Mouse (Mus musculus) heart, postnatal 4 days (tissue): ENCODE results near the gene Pcbp4. TPM values are rescaled to one million over a fixed set of nuclear protein-coding genes. Genes with fewer than 3 reads are reported as not detected.
"Not testable (repeated sequence)": the region's sequence is repeated elsewhere in the genome, so short reads cannot be mapped to it uniquely, and the experiment has no call there.

Experiments used
- DNase-seq: peaks from one replicate; pipeline ENCODE4 v3.0.0; 2021
- total RNA-seq, 2 experiments: library from RNA; stranded (reverse); gene quantifications; 2 replicates each; pipeline ENCODE4 v1.2.3; 2021

The Pcbp4 gene
- total RNA-seq, 2 experiments from 2014 or later = 96.8 to 101 TPM

DNA sequence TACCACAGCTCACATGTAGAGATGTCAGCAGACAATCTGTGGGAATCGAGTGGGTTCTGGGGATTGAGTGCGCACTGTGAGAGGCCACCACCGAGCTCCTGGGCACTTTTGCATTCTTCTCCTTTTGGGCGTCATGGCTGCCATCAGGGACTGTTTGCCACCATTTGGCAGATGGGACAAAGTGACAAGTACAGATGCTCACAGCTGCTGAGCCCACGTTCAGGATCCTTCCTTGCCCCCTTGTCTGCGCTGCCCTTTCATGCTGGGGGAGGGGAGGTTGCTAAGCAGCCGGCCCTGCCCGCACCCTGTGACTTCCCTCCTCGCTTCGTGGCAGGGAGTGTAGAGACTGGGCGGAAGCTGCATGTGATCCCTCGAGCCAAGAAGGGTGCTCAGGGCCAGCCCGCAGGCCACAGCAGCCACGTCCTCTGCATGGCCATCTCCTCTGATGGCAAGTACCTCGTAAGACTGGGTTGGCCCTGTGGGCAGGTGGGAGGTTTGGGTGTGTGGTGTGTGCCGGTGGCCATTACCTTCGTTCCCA is 29.6 kb downstream of the Pcbp4 start:
- no peak for DNase-seq

DNA sequence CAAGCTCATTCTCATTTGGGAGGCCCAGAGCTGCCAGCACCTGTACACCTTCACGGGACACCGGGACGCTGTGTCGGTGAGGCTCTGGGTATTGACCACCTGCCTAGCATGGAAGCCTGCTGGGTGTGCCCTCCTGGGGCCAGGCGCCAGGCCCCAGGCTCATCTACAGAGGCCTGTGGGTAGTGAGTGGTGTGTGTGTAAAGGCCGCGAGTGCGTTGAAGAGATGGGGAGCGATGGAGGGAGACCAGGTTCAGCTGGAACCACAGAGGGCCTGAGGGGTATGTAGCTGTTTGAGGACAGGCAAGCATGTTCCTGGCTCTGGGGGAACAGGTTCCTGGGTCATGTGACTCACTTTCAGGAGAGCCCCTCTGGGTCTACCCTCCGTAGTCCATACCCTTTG is 30.0 kb downstream of the Pcbp4 start:
- no peak for DNase-seq

DNA sequence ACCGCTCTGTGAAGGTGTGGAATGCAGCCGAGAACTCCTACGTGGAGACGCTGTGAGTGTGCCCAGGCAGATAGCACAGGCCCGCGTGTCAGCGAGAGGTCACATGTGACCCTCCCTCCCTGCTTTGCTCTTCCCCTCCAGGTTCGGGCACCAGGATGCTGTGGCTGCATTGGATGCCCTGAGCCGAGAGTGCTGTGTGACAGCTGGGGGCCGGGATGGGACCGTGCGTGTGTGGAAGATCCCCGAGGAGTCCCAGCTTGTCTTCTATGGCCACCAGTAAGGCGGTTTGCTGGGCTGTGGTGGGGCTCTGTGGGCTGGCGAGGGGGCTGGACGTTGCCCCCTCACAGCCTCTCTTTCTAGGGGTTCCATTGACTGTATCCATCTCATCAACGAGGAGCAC is 30.5 kb downstream of the Pcbp4 start:
- no peak for DNase-seq

DNA sequence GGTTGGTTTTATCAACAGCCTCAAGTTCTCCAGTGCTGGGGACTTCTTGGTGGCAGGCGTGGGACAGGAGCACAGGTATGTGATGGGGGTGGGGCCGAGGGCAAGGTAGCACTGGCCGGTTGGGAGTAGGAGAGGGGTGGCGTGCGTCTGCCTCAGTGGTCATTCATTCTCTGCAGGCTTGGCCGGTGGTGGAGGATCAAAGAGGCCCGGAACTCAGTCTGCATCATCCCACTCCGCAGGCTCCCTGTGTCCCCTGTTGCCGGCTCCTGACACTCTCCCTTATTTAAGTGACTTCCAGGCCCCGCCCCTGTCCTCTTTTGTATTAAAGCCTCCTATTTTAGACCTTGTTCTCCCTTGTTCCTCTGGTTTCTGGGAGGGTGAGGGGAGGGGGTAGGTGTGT is 32.0 kb downstream of the Pcbp4 start:
- DNase-seq = no peak

DNA sequence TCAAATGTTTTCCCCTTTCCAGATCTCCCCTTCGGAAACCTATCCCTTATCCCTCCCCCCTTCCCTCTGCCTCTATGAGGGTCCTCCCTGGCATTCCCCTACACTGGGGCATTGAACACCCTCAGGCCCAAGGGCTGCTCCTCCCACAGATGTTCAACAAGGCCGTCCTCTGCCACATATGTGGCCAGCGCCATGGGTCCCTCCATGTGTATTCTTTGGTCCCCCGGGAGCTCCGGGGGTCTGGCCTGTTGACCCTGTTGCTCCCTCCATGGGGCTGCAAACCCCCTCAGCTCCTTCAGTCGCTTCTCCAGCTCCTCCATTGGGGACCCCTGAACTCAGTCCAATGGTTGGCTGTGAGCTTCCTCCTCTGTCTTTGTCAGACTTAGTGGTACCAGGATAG is 34.5 kb downstream of the Pcbp4 start:
- not testable (repeated sequence) for DNase-seq

DNA sequence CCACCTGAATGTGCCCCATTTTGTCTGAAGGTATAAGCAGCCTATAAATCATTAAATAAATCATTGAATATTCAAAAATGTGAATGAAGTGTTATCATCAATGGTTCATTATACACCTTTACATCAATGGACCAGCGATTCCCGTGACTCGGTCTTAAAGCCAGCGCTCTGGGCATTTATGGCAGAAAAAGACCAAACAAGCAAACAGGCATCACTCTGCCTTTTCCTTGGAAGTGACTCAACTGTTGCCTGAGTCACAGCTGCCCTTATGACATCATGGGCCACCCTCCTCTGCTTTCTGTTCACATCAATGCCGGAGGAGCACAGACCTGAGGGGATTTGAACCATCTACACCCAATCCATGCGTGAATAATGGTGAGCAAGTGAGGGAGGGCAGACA is 46.6 kb downstream of the Pcbp4 start, which contains the start of gene Iqcf1:
Gene Iqcf1 (plus strand): TSS at position 301 of the 400 bp plus-strand sequence.
- DNase-seq = no peak

DNA sequence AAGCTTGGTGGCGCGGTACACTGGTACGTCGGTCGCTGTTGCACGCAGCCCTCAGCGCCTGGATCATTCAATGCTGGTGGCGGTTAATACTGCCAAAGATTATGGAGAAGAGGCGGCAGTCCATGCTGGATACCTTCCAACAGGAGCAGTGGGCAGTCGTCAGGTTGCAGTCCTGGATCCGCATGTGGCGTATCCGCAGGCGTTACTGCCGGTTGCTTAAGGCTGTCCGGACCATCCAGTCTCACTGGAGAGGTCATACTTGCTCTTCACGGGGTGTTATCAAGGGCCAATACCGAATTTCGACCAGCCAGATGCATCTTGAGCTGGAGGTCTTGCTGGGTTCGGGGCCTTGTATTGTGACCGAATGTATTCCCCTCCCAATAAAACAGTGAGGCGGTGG is 48.8 kb downstream of the Pcbp4 start:
- no peak for DNase-seq

DNA sequence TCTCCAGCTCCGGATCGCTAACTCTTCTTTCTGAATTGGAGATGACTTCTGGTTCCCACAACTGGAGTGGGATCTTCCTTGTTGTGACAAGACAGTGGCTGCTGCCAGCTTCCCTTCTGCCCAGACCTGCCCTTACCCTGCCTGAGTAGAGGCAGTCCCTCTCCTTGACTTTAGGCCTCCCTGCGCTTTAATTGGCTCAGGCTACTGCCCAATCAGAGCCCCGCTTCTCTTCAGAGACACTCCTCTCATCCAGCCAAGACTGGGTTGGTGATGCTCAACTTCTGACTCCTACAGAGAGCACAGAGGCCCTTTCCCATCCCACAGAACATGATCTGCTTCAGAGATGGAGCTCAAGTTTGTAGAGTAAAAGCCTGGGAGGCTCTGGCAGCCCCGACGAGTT is 51.2 kb downstream of the Pcbp4 start:
- no peak for DNase-seq

DNA sequence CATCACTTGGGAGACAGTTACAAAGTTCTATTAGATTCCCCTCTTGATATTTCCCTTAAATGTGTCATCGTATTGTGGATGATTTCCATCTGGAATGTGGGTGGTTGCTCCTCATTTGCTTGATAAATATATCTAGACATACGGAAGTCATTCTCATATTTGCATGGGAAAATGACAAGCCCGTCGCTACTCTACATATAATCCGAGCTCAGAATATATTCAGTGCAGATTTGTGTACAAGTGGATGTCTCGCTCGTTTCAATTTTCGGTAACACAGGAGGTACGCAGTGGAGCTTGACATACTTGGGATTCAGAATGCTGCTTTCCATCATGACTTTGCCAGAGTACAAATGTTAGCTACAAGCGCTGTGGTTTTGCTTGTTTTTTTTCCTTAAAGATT is 56.3 kb downstream of the Pcbp4 start:
- DNase-seq = no peak

DNA sequence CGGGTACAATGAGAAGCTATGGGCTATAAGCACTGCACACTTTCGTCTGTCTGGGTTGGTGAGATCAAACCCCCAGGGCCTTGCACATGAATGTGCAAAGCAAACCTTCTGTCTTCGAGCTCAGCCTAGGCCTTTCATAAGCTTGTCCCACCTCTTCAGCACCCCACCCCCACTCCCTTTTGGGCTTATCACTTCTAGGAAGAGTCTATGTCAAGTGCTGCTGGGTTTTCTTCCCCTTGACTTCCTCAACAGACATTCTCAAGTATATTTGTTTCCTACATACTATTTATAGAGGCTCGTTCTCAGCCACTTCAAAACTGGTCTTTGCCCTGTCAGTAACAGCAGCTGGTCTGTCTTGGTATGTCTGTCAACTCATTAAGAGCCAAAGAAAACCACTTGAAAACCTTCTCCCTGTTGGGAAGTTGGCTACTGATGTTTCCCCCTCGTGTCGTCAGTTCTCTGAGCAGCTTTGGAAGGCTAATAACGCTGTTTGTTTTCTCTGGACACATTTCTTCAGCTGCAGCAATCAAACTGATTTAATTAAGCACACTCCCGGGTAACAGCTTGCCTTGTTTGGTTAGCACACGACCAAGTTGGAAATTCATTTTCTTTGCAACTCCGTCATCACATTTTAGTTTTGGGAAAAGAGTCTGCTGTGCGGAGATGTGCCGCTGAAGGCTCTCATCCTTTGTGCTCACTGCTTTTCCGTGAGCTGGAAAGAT is 59.8 kb downstream of the Pcbp4 start:
- no peak for DNase-seq

DNA sequence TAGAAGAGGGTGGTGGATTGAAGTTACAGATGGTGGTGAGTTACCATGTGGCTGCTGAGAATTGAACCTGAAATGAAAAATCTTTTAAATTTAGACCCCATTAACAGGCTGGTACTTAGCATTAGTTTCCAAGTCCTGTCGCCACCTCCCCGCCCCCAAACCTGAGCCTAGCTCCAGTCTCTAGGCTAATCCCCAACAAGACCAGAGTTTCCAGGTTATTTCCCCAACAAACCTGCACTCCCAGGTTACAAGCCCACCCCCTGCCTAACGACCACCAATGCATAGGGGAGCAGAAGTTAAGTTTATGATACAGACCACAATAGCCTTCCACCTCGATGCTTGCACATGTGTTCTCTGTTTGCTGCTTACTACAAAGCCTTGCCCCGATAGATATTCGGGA is 60.5 kb downstream of the Pcbp4 start:
- no peak for DNase-seq

Other genes starting within 250 kb of the Pcbp4 start
- gene Tlr9, start 230.7 kb upstream of the Pcbp4 start, total RNA-seq = under 1 TPM; 0.43 TPM
- 100 to 1,000 TPM; 404 to 423 TPM for gene Alas1, start 204.6 kb upstream of the Pcbp4 start, total RNA-seq
- 10 to 100 TPM; 17.0 to 19.3 TPM for gene Poc1a, start 172.2 kb upstream of the Pcbp4 start, total RNA-seq
- 10 to 100 TPM; 26.2 to 33.5 TPM for gene Dusp7, start 84.7 kb upstream of the Pcbp4 start, total RNA-seq
- 100 to 1,000 TPM; 471 to 490 TPM for gene Rpl29, start 23.8 kb upstream of the Pcbp4 start, total RNA-seq
- 10 to 100 TPM; 20.5 to 20.6 TPM for gene Acy1, start 15.0 kb upstream of the Pcbp4 start, total RNA-seq
- 1 to 10 TPM; 4.5 to 5.0 TPM for gene Abhd14b, start 5.8 kb upstream of the Pcbp4 start, total RNA-seq
- 10 to 100 TPM; 23.7 to 26.1 TPM for gene Abhd14a, start 5.6 kb upstream of the Pcbp4 start, total RNA-seq
- under 1 TPM in 1 of 2 experiments, not detected in 1; 0.14 TPM for gene Gpr62, start 12.6 kb downstream of the Pcbp4 start, total RNA-seq
- gene Rrp9, start 22.7 kb downstream of the Pcbp4 start, total RNA-seq = 10 to 100 TPM; 21.3 to 23.3 TPM
- gene Parp3, start 23.7 kb downstream of the Pcbp4 start, total RNA-seq = 1 to 10 TPM; 7.5 to 8.3 TPM
- not detected for gene Iqcf1, start 46.7 kb downstream of the Pcbp4 start, total RNA-seq
- not detected for gene Iqcf5, start 61.3 kb downstream of the Pcbp4 start, total RNA-seq
- gene Iqcf3, start 108.3 kb downstream of the Pcbp4 start, total RNA-seq = not detected
- not detected for gene Iqcf4, start 117.7 kb downstream of the Pcbp4 start, total RNA-seq
- gene Iqcf6, start 173.3 kb downstream of the Pcbp4 start, total RNA-seq = not detected
- gene Grm2, start 202.8 kb downstream of the Pcbp4 start, total RNA-seq = not detected
- 10 to 100 TPM; 31.0 to 38.0 TPM for gene Tex264, start 232.6 kb downstream of the Pcbp4 start, total RNA-seq